Mouse (Mus musculus): ENCODE results near the gene Nynrin. TPM values are rescaled to one million over a fixed set of nuclear protein-coding genes. Genes with fewer than 3 reads are reported as not detected.

The Nynrin gene
- total RNA-seq, 2 experiments from 2014 or later: 12.3 to 13.1 TPM

- intact Hi-C loops (cut with DNase I): loop anchor here (5.0 kb wide), 1 partner anchor 45 kb away; no protein-coding TSS in a partner anchor
- no peak for DNase-seq (ENCODE audit: extremely low spot score in 1 of 2, low spot score in 2 of 2)
Measured at GRCm38 (mm10) chr14:55872039-55872438, 18.2 kb downstream of the Nynrin start.

GRCm38 (mm10) chr14:55872551-55872950 is 18.7 kb downstream of the Nynrin start:
- intact Hi-C loops (cut with DNase I): loop anchor here (5.0 kb wide), 1 partner anchor 45 kb away; no protein-coding TSS in a partner anchor
- DNase-seq (ENCODE audit: extremely low spot score in 1 of 2, low spot score in 2 of 2): no peak

DNA sequence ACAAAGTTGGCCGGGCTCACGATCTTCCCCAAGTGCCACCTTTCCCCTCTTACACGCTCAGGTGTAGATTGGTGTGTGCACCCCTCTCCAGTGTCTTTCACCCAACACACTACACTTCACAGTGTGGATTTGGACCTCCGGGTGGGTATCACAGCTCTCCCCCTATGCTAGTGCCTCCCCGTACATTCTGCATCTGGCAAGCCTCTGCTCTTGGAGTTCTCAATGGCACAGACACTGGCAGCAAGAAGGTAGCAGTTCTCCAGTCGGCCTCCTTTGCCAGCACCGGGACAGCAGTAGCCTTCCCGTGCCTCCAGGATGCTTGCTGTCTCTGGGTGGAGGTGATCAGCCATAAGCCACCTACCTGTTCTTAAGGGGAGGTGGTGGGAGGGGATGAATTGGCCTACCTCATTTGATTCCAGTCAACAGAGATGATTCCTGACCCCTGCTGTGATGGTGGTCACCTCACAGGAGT is 19.5 kb downstream of the Nynrin start:
- intact Hi-C loops (cut with DNase I): loop anchor here (5.0 kb wide), 1 partner anchor 44 kb away; no protein-coding TSS in a partner anchor

DNA sequence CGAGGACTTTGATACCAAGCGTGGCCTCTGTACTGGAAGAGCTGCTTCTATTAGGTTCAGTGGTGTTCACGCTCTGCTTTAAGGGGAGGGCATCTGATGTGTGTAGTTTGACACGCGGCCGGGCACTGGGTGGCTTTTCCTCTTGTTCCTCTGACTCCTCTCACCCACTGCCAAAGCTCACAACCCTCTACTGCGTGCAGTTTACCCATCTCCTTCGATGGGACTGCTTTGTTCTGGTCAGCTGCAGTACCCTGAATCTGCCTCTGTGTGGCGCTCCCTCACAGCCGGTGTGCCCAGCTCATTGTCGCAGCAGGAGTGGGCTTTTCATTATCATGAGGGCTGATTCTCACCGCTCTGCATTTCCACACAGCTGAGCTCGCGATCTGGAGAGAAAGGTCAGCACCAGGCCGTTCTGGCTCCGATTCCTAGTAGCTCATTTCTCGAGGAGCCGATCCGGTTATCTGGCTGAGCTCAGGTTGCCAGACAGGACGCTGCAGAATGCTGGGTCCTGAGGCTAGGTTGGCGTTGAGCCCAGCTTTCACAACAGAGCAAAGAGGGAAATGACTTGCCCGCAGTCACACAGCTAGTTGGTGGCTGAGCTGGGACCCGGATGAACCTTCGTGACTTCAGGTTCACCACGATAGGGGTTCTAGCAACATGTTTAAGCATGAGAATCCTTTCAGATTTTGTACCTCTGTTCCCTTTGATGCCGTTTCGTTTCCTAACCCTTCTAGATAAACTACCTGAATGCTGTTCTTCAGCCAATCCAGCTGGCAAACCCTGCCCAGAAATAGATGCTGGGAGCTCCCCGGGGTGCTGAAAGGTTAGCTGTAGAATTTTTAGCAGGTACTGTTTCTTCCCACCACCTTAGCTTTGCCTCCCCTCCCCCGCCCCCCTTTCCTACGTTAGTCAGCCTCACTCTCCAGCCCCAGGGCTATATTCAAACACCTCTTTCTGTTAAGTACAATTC is 20.2 kb downstream of the Nynrin start:
- peak; percentile 61 to 82 for DNase-seq (ENCODE audit: extremely low spot score in 1 of 2, low spot score in 2 of 2)
- intact Hi-C loops (cut with DNase I): loop anchor here (5.0 kb wide), 1 partner anchor 43 kb away; no protein-coding TSS in a partner anchor

More for the DNA sequence above, 19.5 kb downstream of the Nynrin start:
- no peak for DNase-seq (ENCODE audit: extremely low spot score in 1 of 2, low spot score in 2 of 2)

- no peak for DNase-seq (ENCODE audit: extremely low spot score in 1 of 2, low spot score in 2 of 2)
- intact Hi-C loops (cut with DNase I): no loop called here
Measured at GRCm38 (mm10) chr14:55877469-55878315, 23.9 kb downstream of the Nynrin start.

DNA sequence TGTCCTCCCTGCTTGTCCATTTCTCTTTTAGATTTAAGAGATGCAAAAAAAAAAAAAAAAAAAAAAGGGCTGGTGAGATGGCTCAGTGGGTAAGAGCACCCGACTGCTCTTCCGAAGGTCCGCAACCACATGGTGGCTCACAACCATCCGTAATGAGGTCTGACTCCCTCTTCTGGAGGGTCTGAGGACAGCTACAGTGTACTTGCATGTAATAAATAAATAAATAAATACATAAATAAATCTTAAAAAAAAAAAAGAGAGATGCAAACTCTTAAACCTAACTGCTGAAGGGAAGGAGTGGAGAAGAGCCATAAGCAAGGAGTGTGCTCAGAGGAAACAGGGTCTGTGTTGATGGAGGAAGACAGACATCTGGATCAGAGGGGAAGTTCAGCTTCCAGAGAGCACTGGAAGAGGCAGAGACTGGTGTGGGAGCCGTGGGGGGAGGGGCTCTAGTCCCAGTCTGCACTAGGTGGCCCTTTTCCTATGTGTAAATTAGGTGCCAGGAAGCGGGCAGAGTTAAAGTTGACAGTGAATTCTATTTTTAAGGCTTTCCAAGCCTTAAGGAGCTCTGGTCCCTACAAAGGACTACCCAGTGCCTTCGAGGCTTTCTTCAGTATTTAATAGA is 24.6 kb downstream of the Nynrin start:
- intact Hi-C loops (cut with DNase I): no loop called here

DNA sequence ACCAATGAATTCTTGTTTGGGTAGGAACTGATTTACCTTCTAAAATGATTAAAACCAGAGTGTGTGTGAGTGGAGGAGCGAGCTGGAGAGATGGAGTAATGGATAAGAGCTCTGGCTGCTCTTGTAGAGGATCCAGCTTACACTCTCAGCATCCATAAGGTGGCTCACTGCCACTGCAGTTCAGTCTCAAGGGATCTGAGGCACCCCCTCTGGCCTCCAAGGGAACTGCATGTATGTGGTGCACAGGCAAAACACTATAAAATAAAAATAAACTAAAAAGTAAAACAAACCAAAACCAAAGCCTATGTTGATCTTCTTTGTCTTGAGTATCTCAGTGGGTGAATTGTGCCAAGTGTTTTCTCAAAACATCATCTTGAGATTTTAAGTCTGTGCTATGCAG is 25.8 kb downstream of the Nynrin start:
- DNase-seq (ENCODE audit: extremely low spot score in 1 of 2, low spot score in 2 of 2): peak; percentile 75 to 88
- intact Hi-C loops (cut with DNase I): no loop called here

More for the DNA sequence above, 24.6 kb downstream of the Nynrin start:
- no peak for DNase-seq (ENCODE audit: extremely low spot score in 1 of 2, low spot score in 2 of 2)

- intact Hi-C loops (cut with DNase I): no loop called here
- DNase-seq (ENCODE audit: extremely low spot score in 1 of 2, low spot score in 2 of 2): no peak
Measured at GRCm38 (mm10) chr14:55880982-55881381, 27.2 kb downstream of the Nynrin start.

DNA sequence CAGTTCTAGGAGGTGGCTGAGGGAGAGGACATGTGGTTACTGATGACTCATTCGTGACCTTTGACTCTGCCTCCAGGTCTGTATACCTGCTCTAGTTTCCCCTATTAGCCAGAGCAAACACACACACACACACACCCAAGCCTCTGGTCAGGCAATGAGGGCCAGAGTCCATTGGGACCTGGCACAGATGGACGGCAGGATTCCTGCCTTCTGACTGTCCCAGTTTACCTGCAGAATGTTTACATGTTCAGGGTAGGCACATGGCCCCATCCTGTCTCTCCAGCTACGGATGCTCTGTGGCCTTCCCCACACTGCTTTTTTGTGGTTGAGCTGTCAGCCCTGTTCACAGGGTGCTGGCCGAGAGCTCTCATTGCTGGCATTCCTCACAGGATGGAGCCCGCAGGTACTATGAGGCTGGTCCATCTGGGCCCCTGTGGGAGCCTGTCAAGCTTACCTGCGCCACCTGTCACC is 28.4 kb downstream of the Nynrin start:
- intact Hi-C loops (cut with DNase I): no loop called here
- no peak for DNase-seq (ENCODE audit: extremely low spot score in 1 of 2, low spot score in 2 of 2)

DNA sequence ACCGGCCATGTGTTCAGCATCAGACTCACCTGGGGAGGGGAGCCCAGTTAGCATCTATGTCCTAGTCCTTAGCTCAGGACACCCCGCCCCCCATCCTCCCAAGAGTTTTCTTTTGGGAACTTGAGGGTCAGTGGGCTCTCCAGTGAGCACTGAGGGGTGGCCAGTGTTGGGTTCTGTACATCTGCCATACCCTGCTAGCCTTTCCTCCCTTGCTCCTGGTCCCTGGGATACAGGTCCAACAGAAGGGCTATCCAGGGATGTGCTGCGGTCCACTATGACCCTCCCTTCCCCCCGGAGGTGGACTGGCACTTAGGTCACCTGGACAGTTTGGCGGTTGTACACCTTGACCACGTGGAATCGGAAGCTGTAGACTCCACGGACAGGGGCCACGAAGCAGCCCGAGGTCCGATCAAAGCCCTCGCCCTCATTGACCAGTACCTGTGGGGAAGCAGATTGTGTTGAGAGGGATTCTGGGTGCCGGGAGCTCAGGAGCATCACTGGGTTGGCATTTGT is 29.4 kb downstream of the Nynrin start:
- intact Hi-C loops (cut with DNase I): no loop called here
- DNase-seq (ENCODE audit: extremely low spot score in 1 of 2, low spot score in 2 of 2): no peak

- no peak for DNase-seq (ENCODE audit: extremely low spot score in 1 of 2, low spot score in 2 of 2)
- intact Hi-C loops (cut with DNase I): no loop called here
Measured at GRCm38 (mm10) chr14:55883663-55884062, 29.9 kb downstream of the Nynrin start.

GRCm38 (mm10) chr14:55884166-55884565 is 30.4 kb downstream of the Nynrin start, which contains the start of gene Cbln3:
TSS of gene Cbln3 (minus strand) at chr14:55884392.
- intact Hi-C loops (cut with DNase I): no loop called here
- peak in 1 of 2 experiments; percentile 79 for DNase-seq (ENCODE audit: extremely low spot score in 1 of 2, low spot score in 2 of 2)

- DNase-seq (ENCODE audit: extremely low spot score in 1 of 2, low spot score in 2 of 2): peak; percentile 67 to 95
- intact Hi-C loops (cut with DNase I): no loop called here
Measured at GRCm38 (mm10) chr14:55884713-55885113, 30.9 kb downstream of the Nynrin start, which contains the start of gene Khnyn. TSS of gene Khnyn (plus strand) at chr14:55884947.

DNA sequence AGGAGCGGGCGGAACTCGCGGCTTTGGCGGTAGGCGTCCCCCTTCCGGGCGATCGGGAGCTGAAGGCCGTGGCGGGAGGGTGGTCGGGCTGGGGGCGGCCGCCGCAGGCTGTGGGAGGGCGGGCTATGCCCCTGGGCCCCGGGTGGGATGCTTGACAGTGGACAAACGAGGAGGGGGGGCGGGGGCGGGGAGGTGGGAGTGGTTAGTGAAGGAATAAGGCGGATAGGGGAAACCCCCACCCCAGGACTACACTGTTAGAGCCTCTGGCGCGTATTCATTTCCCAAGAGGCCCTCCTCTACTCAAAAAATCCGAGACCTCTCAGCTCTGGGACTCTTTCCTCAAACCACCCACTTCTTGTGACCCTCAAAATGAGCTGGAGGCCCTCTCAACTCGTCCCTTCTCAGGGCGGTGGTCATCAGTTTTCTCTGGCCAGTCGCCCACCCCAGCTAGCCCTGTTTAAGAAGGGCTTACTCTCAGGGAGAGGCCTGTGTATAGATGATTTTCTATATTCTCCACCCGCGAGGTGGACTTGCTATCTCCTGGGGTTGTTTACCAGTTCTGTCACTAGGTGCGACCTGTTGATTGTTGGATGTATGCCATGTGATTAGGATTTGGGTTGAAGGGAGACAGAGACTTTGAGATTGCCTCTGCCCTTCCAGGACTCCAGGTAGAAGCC is 31.4 kb downstream of the Nynrin start:
- intact Hi-C loops (cut with DNase I): no loop called here
- DNase-seq (ENCODE audit: extremely low spot score in 1 of 2, low spot score in 2 of 2): no peak

GRCm38 (mm10) chr14:55885791-55886271 is 32.0 kb downstream of the Nynrin start:
- peak in 1 of 2 experiments; percentile 72 for DNase-seq (ENCODE audit: extremely low spot score in 1 of 2, low spot score in 2 of 2)
- intact Hi-C loops (cut with DNase I): no loop called here

GRCm38 (mm10) chr14:55886571-55887382 is 33.0 kb downstream of the Nynrin start:
- no peak for DNase-seq (ENCODE audit: extremely low spot score in 1 of 2, low spot score in 2 of 2)
- intact Hi-C loops (cut with DNase I): no loop called here

- intact Hi-C loops (cut with DNase I): no loop called here
- no peak for DNase-seq (ENCODE audit: extremely low spot score in 1 of 2, low spot score in 2 of 2)
Measured at GRCm38 (mm10) chr14:55897671-55898070, 43.9 kb downstream of the Nynrin start.

Data from left cerebral cortex, postnatal 10 days (tissue).